Mouse (Mus musculus) forebrain, embryonic 16.5 days (tissue): ENCODE measurements at regions not wholly inside any gene's neighbourhood (a gene's known extent, or its start where the extent isn't known, plus 50 kb on each side); places are given as distances from the start of the nearest gene placed in this dataset.
A peak's percentile ranks its signal among the peaks of the same experiment; 100 is the strongest.

Source experiments
- ATAC-seq: fragments of 200-750 bp; cut with Nextera tagmentation; 2 replicates; pipeline ENCODE4 v1.8.0; 2017; ENCODE audit warnings: mild to moderate bottlenecking, moderate library complexity
- H3K27ac ChIP-seq: fragments of 300-500 bp; sonication (generic); 2 replicates; pipeline ENCODE4 v1.5.1; 2014; ENCODE audit warnings: low read length, control low read depth
- H3K27me3 ChIP-seq: fragments of 300-500 bp; sonication (generic); replicated peaks from 2 replicates; pipeline ENCODE4 v1.6.1; 2014; ENCODE audit warnings: low read length; ENCODE audit not compliant: control insufficient read depth, insufficient read depth
- H3K36me3 ChIP-seq: fragments of 300-500 bp; sonication (generic); 2 replicates; pipeline ENCODE4 v1.6.1; 2014; ENCODE audit not compliant: control insufficient read depth, insufficient read depth
- H3K4me1 ChIP-seq: fragments of 300-500 bp; sonication (generic); replicated peaks from 2 replicates; pipeline ENCODE4 v1.6.1; 2014; ENCODE audit warnings: low read length; ENCODE audit not compliant: control insufficient read depth, insufficient read depth
- H3K4me2 ChIP-seq: fragments of 300-500 bp; sonication (generic); 2 replicates; pipeline ENCODE4 v1.6.1; 2014; ENCODE audit warnings: mild to moderate bottlenecking, low read length, control low read depth
- H3K4me3 ChIP-seq: fragments of 300-500 bp; sonication (generic); replicated peaks from 2 replicates; pipeline ENCODE4 v1.5.1; 2014; ENCODE audit warnings: mild to moderate bottlenecking, low read length, control low read depth
- H3K9ac ChIP-seq: fragments of 300-500 bp; sonication (generic); replicated peaks from 2 replicates; pipeline ENCODE4 v1.6.1; 2014; ENCODE audit warnings: low read depth, low read length, control low read depth
- H3K9me3 ChIP-seq: fragments of 300-500 bp; sonication (generic); 2 replicates; pipeline ENCODE4 v1.6.1; 2016; ENCODE audit warnings: low read length; ENCODE audit not compliant: control insufficient read depth
- WGBS: fragments of 180-500 bp; shearing (Covaris S2); extraction: QIAGEN DNeasy Blood & Tissue Kit; methylation state at CpG from one replicate; pipeline ENCODE4 v1.1.7; 2014; 5-methylcytosine and 5-hydroxymethylcytosine counted together

- ATAC-seq: no peak
- Histone ChIP-seq H3K4me3 (no peak overlapping the region), H3K4me1 (no peaks in the 10 kb centered on the region), H3K9ac (no peak overlapping the region), H3K27me3 (no peaks in the 10 kb centered on the region), H3K9me3 (no peaks in the 10 kb centered on the region), H3K4me2 (no peak overlapping the region), H3K36me3 (no peaks in the 10 kb centered on the region), H3K27ac (no peak overlapping the region)
- 89% methylated on average over 1 of the region's 1 CpGs for WGBS
Measured at GRCm38 (mm10) chr14:113112320-113112719, 202.1 kb upstream of the Tpm3-rs7 start.

DNA sequence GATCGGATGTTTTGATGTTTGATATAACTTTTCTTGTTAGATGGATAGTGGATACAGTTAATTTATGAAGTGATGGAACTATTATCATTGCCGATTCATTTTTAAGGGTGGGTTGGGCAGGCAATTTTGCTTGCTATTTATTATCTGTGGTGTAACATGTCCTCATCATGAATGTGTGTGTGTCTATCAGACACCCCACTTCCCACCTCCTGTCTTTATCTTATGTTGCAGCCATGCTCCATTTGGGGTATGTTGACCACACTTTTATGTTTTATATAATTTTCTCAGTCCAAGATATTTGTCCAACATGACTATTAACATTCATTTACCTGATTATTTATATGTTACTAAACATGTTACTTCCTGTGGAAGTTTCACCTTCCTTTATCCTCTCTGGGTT, 175.6 kb upstream of the Tpm3-rs7 start:
- H3K27ac ChIP-seq: no peak overlapping the region
- H3K9ac ChIP-seq: no peak overlapping the region
- ATAC-seq: no peak
- no peaks in the 10 kb centered on the region for H3K36me3 ChIP-seq
- no peaks in the 10 kb centered on the region for H3K4me1 ChIP-seq
- no peaks in the 10 kb centered on the region for H3K27me3 ChIP-seq
- no peak overlapping the region for H3K4me2 ChIP-seq
- H3K4me3 ChIP-seq: no peak overlapping the region
- H3K9me3 ChIP-seq: no peaks in the 10 kb centered on the region
- 96% methylated on average over 2 of the region's 2 CpGs for WGBS

- Histone ChIP-seq H3K36me3 (no peaks in the 10 kb centered on the region), H3K4me2 (no peak overlapping the region), H3K4me3 (no peak overlapping the region), H3K27me3 (no peaks in the 10 kb centered on the region), H3K9ac (no peak overlapping the region), H3K9me3 (no peaks in the 10 kb centered on the region), H3K4me1 (no peaks in the 10 kb centered on the region), H3K27ac (no peak overlapping the region)
- ATAC-seq: no peak
- 85% methylated on average over 2 of the region's 2 CpGs for WGBS
Measured at GRCm38 (mm10) chr14:113168584-113168983, 145.8 kb upstream of the Tpm3-rs7 start.

- no peaks in the 10 kb centered on the region for H3K27me3 ChIP-seq
- H3K4me2 ChIP-seq: peak overlapping the region; percentile 43
- 3% methylated on average over 16 of the region's 16 CpGs for WGBS
- no peak overlapping the region for H3K27ac ChIP-seq
- ATAC-seq: no peak
- no peak overlapping the region for H3K9ac ChIP-seq
- no peaks in the 10 kb centered on the region for H3K36me3 ChIP-seq
- no peak overlapping the region for H3K4me3 ChIP-seq
- H3K4me1 ChIP-seq: peaks cover 5% of the 10 kb centered on the region; the same call in 1 of the 2 replicates
- H3K9me3 ChIP-seq: no peaks in the 10 kb centered on the region
Measured at GRCm38 (mm10) chr14:113182345-113182997, 131.9 kb upstream of the Tpm3-rs7 start.

DNA sequence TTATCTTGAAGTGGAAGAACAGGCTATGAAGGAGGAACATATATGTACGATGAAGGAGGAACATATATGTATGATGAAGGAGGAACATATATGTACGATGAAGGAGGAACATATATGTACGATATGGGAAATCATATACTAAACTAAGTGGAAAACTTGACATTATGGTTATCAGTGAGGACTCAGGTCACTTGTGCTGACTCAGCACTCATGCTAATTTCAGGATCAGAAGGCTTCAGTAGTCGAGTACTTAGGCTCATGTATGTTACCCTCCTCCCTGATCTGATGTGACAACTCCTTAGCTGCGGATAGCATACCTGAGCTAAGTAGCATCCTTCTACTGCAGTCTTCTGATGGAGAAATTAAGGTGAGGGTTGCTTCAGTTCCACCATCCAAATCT, 102.4 kb upstream of the Tpm3-rs7 start:
- no peak overlapping the region for H3K4me2 ChIP-seq
- no peak overlapping the region for H3K4me3 ChIP-seq
- H3K36me3 ChIP-seq: no peaks in the 10 kb centered on the region
- no peaks in the 10 kb centered on the region for H3K9me3 ChIP-seq
- H3K27ac ChIP-seq: no peak overlapping the region
- 92% methylated on average over 5 of the region's 5 CpGs for WGBS
- no peak for ATAC-seq
- no peaks in the 10 kb centered on the region for H3K4me1 ChIP-seq
- H3K9ac ChIP-seq: no peak overlapping the region
- no peaks in the 10 kb centered on the region for H3K27me3 ChIP-seq
